Mouse (Mus musculus) MEL (cell line): ENCODE results near the gene Hsf4. TPM values are rescaled to one million over a fixed set of nuclear protein-coding genes. Genes with fewer than 3 reads are reported as not detected.

ENCODE experiments used
- DNase-seq: peaks from one replicate; pipeline ENCODE4 v3.0.0; 2011; ENCODE audit warnings: low read depth, low spot score
- H3K27ac ChIP-seq: 2 replicates; pipeline ENCODE4 v1.5.1; 2012; ENCODE audit warnings: low read depth, mild to moderate bottlenecking, control low read depth, low read length, moderate library complexity; ENCODE audit not compliant: control insufficient read depth
- H3K27me3 ChIP-seq, 2 experiments: fragments of 150-350 bp in 1 of 2; sonication (generic) in 1 of 2; 2 replicates each; pipeline ENCODE4 v1.6.1; 2012; ENCODE audit warnings: low read length in 2 of 2, mild to moderate bottlenecking in 2 of 2, improper control_type of control experiment in 1 of 2, moderate library complexity in 1 of 2; ENCODE audit not compliant: insufficient read depth in 2 of 2, control insufficient read depth in 1 of 2
- H3K36me3 ChIP-seq, 2 experiments: 2 replicates each; pipeline ENCODE4 v1.6.1; 2012 to 2014; ENCODE audit warnings: low read length in 2 of 2, improper control_type of control experiment in 1 of 2, inconsistent platforms in 1 of 2, mild to moderate bottlenecking in 1 of 2; ENCODE audit not compliant: insufficient read depth in 2 of 2, control insufficient read depth in 1 of 2
- H3K4me1 ChIP-seq, 2 experiments: fragments of 150-350 bp in 1 of 2; sonication (generic) in 1 of 2; 2 replicates each; pipeline ENCODE4 v1.6.1; 2012; ENCODE audit warnings: low read length in 2 of 2, improper control_type of control experiment in 1 of 2, mild to moderate bottlenecking in 1 of 2; ENCODE audit not compliant: insufficient read depth in 2 of 2, control insufficient read depth in 1 of 2
- H3K4me3 ChIP-seq, 2 experiments: fragments of 150-350 bp in 1 of 2; sonication (generic) in 1 of 2; 2 replicates each; pipeline ENCODE4 v1.5.1; 2012; ENCODE audit warnings: low read depth in 2 of 2, low read length in 2 of 2, mild to moderate bottlenecking in 2 of 2, moderate library complexity in 2 of 2, control low read depth in 1 of 2, improper control_type of control experiment in 1 of 2; ENCODE audit not compliant: control insufficient read depth in 1 of 2, insufficient read depth in 1 of 2
- H3K79me2 ChIP-seq: 2 replicates; pipeline ENCODE4 v1.6.1; 2012; ENCODE audit warnings: mild to moderate bottlenecking, low read length, moderate library complexity; ENCODE audit not compliant: control insufficient read depth, poor library complexity, insufficient read depth
- H3K9ac ChIP-seq: 2 replicates; pipeline ENCODE4 v1.6.1; 2012; ENCODE audit warnings: low read depth, mild to moderate bottlenecking, control low read depth, low read length, moderate library complexity; ENCODE audit not compliant: control insufficient read depth, poor library complexity, severe bottlenecking
- H3K9me3 ChIP-seq: fragments of 150-350 bp; sonication (generic); replicated peaks from 2 replicates; pipeline ENCODE4 v1.6.1; 2012; ENCODE audit warnings: mild to moderate bottlenecking, low read length, improper control_type of control experiment, moderate library complexity; ENCODE audit not compliant: insufficient read depth
- BHLHE40 ChIP-seq: IDR thresholded peaks from 2 replicates; pipeline ENCODE4 v1.6.1; 2012; ENCODE audit warnings: low read depth, mild to moderate bottlenecking, inconsistent platforms, low read length, improper control_type of control experiment, borderline replicate concordance
- ELF1 ChIP-seq: IDR thresholded peaks from 2 replicates; pipeline ENCODE4 v1.6.1; 2014; ENCODE audit warnings: low read depth, mild to moderate bottlenecking, inconsistent platforms, low read length, improper control_type of control experiment, moderate library complexity
- GATA1 ChIP-seq: IDR thresholded peaks from 2 replicates; pipeline ENCODE4 v1.6.1; 2011; ENCODE audit warnings: low read depth, low read length, improper control_type of control experiment
- JUND ChIP-seq: IDR thresholded peaks from 2 replicates; pipeline ENCODE4 v1.6.1; 2011; ENCODE audit warnings: low read depth, mild to moderate bottlenecking, improper control_type of control experiment, low read length
- MAX ChIP-seq: IDR thresholded peaks from 2 replicates; pipeline ENCODE4 v1.6.1; 2011; ENCODE audit warnings: low read length, improper control_type of control experiment
- MAZ ChIP-seq: IDR thresholded peaks from 2 replicates; pipeline ENCODE4 v1.6.1; 2012; ENCODE audit warnings: low read depth, mild to moderate bottlenecking, inconsistent platforms, low read length, improper control_type of control experiment
- MEF2A ChIP-seq: IDR thresholded peaks from 2 replicates; pipeline ENCODE4 v1.6.1; 2014; ENCODE audit warnings: low read depth, mild to moderate bottlenecking, inconsistent platforms, low read length, improper control_type of control experiment; ENCODE audit not compliant: poor library complexity, insufficient replicate concordance, severe bottlenecking; ENCODE audit errors: extremely low read depth
- MXI1 ChIP-seq: IDR thresholded peaks from 2 replicates; pipeline ENCODE4 v1.6.1; 2011; ENCODE audit warnings: mild to moderate bottlenecking, low read depth, low read length, improper control_type of control experiment
- MYB ChIP-seq: IDR thresholded peaks from 2 replicates; pipeline ENCODE4 v1.6.1; 2011; ENCODE audit warnings: mild to moderate bottlenecking, low read depth, low read length, improper control_type of control experiment
- NELFE ChIP-seq: IDR thresholded peaks from 2 replicates; pipeline ENCODE4 v1.6.1; 2011; ENCODE audit warnings: low read depth, low read length, improper control_type of control experiment
- NRF1 ChIP-seq: IDR thresholded peaks from 2 replicates; pipeline ENCODE4 v1.6.1; 2014; ENCODE audit warnings: low read depth, mild to moderate bottlenecking, inconsistent platforms, low read length, improper control_type of control experiment, moderate library complexity; ENCODE audit not compliant: poor library complexity, insufficient read depth, severe bottlenecking
- POLR2A ChIP-seq, 2 experiments: IDR thresholded peaks; 2 replicates each; pipeline ENCODE4 v1.6.1; 2011 to 2012; ENCODE audit warnings: low read length in 2 of 2, mild to moderate bottlenecking in 2 of 2, control low read depth in 1 of 2, improper control_type of control experiment in 1 of 2, low read depth in 1 of 2, moderate library complexity in 1 of 2; ENCODE audit not compliant: control insufficient read depth in 1 of 2, insufficient read depth in 1 of 2, poor library complexity in 1 of 2
- POLR2AphosphoS5 ChIP-seq: IDR thresholded peaks from 2 replicates; pipeline ENCODE4 v1.6.1; 2012; ENCODE audit warnings: low read depth, borderline replicate concordance, mild to moderate bottlenecking, inconsistent platforms, low read length, moderate library complexity, mixed read lengths
- RAD21 ChIP-seq: IDR thresholded peaks from 2 replicates; pipeline ENCODE4 v1.6.1; 2011; ENCODE audit warnings: mild to moderate bottlenecking, low read depth, low read length, improper control_type of control experiment
- RCOR1 ChIP-seq: IDR thresholded peaks from 2 replicates; pipeline ENCODE4 v1.6.1; 2012; ENCODE audit warnings: low read depth, mild to moderate bottlenecking, inconsistent platforms, low read length, improper control_type of control experiment
- SMC3 ChIP-seq: IDR thresholded peaks from 2 replicates; pipeline ENCODE4 v1.6.1; 2011; ENCODE audit warnings: low read depth, low read length, improper control_type of control experiment
- TAL1 ChIP-seq: IDR thresholded peaks from 2 replicates; pipeline ENCODE4 v1.6.1; 2012; ENCODE audit warnings: mild to moderate bottlenecking, inconsistent platforms, low read length, moderate library complexity, mixed read lengths
- TBP ChIP-seq: IDR thresholded peaks from 2 replicates; pipeline ENCODE4 v1.8.0; 2011; ENCODE audit warnings: low read depth, low read length, improper control_type of control experiment
- TCF12 ChIP-seq: IDR thresholded peaks from 2 replicates; pipeline ENCODE4 v1.6.1; 2014; ENCODE audit warnings: low read depth, mild to moderate bottlenecking, inconsistent platforms, low read length, improper control_type of control experiment, moderate library complexity
- UBTF ChIP-seq: IDR thresholded peaks from 2 replicates; pipeline ENCODE4 v1.6.1; 2012; ENCODE audit warnings: low read depth, mild to moderate bottlenecking, inconsistent platforms, low read length, improper control_type of control experiment, moderate library complexity, borderline replicate concordance; ENCODE audit not compliant: insufficient read depth
- USF1 ChIP-seq: IDR thresholded peaks from 2 replicates; pipeline ENCODE4 v1.6.1; 2014; ENCODE audit warnings: low read depth, mild to moderate bottlenecking, inconsistent platforms, low read length, improper control_type of control experiment, moderate library complexity
- USF2 ChIP-seq, 2 experiments: IDR thresholded peaks; 2 replicates each; pipeline ENCODE4 v1.6.1; 2011 to 2012; ENCODE audit warnings: improper control_type of control experiment in 2 of 2, low read length in 2 of 2, borderline replicate concordance in 1 of 2, inconsistent platforms in 1 of 2, low read depth in 1 of 2, mild to moderate bottlenecking in 1 of 2; ENCODE audit not compliant: insufficient read depth in 1 of 2
- ZC3H11A ChIP-seq: IDR thresholded peaks from 2 replicates; pipeline ENCODE4 v1.6.1; 2012; ENCODE audit warnings: low read depth, mild to moderate bottlenecking, inconsistent platforms, low read length, improper control_type of control experiment
- ZKSCAN1 ChIP-seq: IDR thresholded peaks from 2 replicates; pipeline ENCODE4 v1.6.1; 2012; ENCODE audit warnings: low read depth, mild to moderate bottlenecking, inconsistent platforms, low read length, improper control_type of control experiment, moderate library complexity
- ZNF384 ChIP-seq: IDR thresholded peaks from 2 replicates; pipeline ENCODE4 v1.6.1; 2012; ENCODE audit warnings: low read depth, mild to moderate bottlenecking, inconsistent platforms, low read length, improper control_type of control experiment
- polyA plus RNA-seq, 2 experiments: library from polyadenylated mRNA; stranded (reverse) in 1 of 2; unstranded in 1 of 2; fragments of >175 nt in 1 of 2; fragments of >200 nt in 1 of 2; gene quantifications; 2 replicates each; pipeline versions ENCODE4 v1.2.1 to v1.2.4; 2012; ENCODE audit warnings: low replicate concordance in 2 of 2, low read depth in 1 of 2; ENCODE audit not compliant: insufficient read length in 2 of 2, insufficient read depth in 1 of 2, missing spikeins in 1 of 2
- total RNA-seq: library from RNA; depleted of rRNA; stranded (reverse); fragments of 300-350 nt; gene quantifications from 2 replicates; pipeline ENCODE4 v1.2.3, GENCODE M21; 2012

The Hsf4 gene
- total and polyA plus RNA-seq, 3 experiments = 1.7 to 7.1 TPM; not detected in 1

DNA sequence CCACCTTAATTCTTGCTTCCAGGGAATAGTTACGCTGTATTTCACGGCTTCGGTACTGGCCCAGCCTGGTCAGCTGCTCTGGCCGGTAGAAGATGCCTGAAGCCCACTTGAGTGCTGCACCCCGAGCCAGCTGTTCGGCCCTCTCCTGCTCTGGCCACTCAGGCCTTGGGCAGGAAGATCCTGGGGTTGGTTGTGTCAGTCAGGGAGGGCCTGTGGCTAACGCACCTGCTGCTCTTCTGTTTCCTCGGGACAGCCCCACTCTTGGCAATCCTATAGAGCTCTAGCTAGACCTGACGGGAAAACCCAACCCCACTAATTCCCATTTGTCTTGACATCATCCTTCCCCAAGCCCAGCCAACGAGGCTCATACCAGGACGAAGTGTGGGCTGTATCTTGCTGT lies 25.7 kb downstream of the Hsf4 start:
- Histone ChIP-seq H3K79me2 (peaks cover 26% of the 10 kb centered on the region), H3K27ac (no peak overlapping the region), H3K36me3 (peaks cover under 1 to 13% of the 10 kb centered on the region in 2 experiments), H3K4me1 (peaks cover 9 to 21% of the 10 kb centered on the region in 2 experiments), H3K4me3 (no peak overlapping the region), H3K9ac (no peak overlapping the region), H3K9me3 (no peaks in the 10 kb centered on the region), H3K27me3 (no peaks in the 10 kb centered on the region)
- no peak for DNase-seq
- TF ChIP-seq TBP (no peak), USF2 (IDR thresholded peaks at IDR 0.05; ENCODE audit: borderline replicate concordance in 1 of 2, insufficient read depth in 1 of 2, low read depth in 1 of 2, low read length in 2 of 2) (no peak), SMC3 (no peak), NRF1 (no peak), UBTF (no peak), TAL1 (no peak), MAX (no peak), POLR2AphosphoS5 (no peak), USF1 (no peak), RAD21 (no peak), RCOR1 (no peak), NELFE (no peak), GATA1 (no peak), ZKSCAN1 (no peak), MAZ (no peak), JUND (no peak)

DNA sequence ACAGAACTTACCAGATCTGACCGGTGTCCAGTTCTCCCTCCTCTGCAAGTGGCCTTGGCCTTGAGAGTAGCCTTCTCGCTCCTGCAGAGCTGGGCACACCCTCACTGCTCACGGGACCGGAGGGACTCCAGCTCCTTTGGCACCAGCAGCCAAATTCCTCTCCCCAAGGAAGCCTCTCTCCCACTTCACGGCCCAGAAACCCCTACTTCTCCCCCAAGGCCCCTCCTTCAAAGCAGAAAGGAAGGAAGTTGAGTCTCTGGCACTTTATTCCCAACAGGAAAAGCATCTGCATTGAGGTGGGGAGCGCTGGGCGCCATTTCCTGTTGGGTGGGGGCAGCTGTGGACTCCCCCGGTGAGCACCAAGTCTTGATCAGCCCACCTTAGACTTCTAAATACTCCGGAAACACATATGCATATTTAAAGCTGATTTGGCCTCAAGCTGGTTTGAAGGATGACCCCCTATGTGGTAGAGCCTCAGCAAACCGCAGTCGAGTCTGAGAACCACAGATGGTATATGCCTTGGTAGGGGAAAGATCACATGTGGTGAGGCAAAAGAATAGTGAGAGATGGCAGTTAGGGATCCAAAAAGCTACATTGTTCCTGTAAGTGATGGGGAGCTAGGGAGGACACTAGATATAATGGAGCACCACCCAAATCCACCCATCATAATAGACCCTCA lies 26.4 kb downstream of the Hsf4 start, which contains the start of gene Exoc3l:
Gene Exoc3l, minus strand, starts transcription at position 207 of the 679 bp plus-strand sequence.
- Histone ChIP-seq H3K9me3 (no peaks in the 10 kb centered on the region), H3K4me3 (peak within 1 kb of the TSS; percentile 81 to 86), H3K36me3 (peaks cover 7 to 21% of the 10 kb centered on the region in 2 experiments), H3K27ac (peak within 1 kb of the TSS; percentile 69; the same call in 1 of the 2 replicates), H3K9ac (peak within 1 kb of the TSS; percentile 78), H3K4me1 (peaks cover 11 to 21% of the 10 kb centered on the region in 2 experiments), H3K27me3 (no peaks in the 10 kb centered on the region), H3K79me2 (peaks cover 32% of the 10 kb centered on the region)
- no peak for TF ChIP-seq JUND
- TF ChIP-seq RCOR1 = no peak
- TF ChIP-seq NELFE = no peak
- no peak for TF ChIP-seq ZNF384
- no peak for TF ChIP-seq MYB
- TF ChIP-seq UBTF = no peak
- no peak for TF ChIP-seq MEF2A
- TF ChIP-seq BHLHE40 = no peak
- TF ChIP-seq ZC3H11A = no peak
- TF ChIP-seq GATA1 = no peak
- TF ChIP-seq MXI1 = no peak
- no peak for TF ChIP-seq USF2 (IDR thresholded peaks at IDR 0.05; ENCODE audit: borderline replicate concordance in 1 of 2, insufficient read depth in 1 of 2, low read depth in 1 of 2, low read length in 2 of 2)
- TF ChIP-seq TAL1 = no peak
- no peak for TF ChIP-seq TCF12
- TF ChIP-seq MAX = no peak
- no peak for TF ChIP-seq ELF1
- no peak for TF ChIP-seq POLR2A (IDR thresholded peaks at IDR 0.05; ENCODE audit: control insufficient read depth in 1 of 2, insufficient read depth in 1 of 2, low read depth in 1 of 2, low read length in 2 of 2, poor library complexity in 1 of 2)
- DNase-seq = no peak
